Mouse (Mus musculus) cortical plate, adult 2 months (tissue): ENCODE results near the gene Ell.

Source experiments
- CTCF ChIP-seq: fragments of 200-500 bp; IDR thresholded peaks from 2 replicates; pipeline ENCODE4 v1.5.1; 2011; ENCODE audit warnings: mild to moderate bottlenecking, control low read depth, low read length; ENCODE audit not compliant: insufficient read depth; ENCODE audit errors: extremely low read depth
- POLR2A ChIP-seq: fragments of 200-500 bp; IDR thresholded peaks from 2 replicates; pipeline ENCODE4 v1.6.1; 2011; ENCODE audit warnings: mild to moderate bottlenecking, low read length, control low read depth; ENCODE audit not compliant: insufficient read depth; ENCODE audit errors: extremely low read depth

DNA sequence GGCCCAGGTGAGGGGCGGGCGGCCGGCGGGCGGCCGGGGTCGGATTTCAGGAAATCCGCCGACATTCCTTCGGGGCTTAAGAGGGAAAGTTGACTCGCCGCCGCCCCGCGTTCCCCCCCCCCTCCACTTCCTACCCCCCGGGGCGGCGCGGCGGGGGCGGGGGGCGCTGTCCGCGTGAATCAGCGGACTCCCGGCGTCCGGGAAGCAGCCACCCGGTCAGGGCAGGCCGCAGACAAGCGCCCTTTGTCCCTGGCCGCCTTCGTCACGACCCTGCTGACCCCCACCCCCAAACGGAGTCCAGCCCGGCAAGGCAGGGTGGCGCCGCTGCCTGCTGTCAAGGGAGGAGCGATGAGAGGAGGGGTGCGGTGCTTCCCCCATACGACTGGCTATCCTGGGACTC lies 49.7 kb upstream of the Ell start:
- no peak for TF ChIP-seq POLR2A
- TF ChIP-seq CTCF: no peak
